Mouse (Mus musculus): ENCODE data around the gene C2.

The C2 gene

DNA sequence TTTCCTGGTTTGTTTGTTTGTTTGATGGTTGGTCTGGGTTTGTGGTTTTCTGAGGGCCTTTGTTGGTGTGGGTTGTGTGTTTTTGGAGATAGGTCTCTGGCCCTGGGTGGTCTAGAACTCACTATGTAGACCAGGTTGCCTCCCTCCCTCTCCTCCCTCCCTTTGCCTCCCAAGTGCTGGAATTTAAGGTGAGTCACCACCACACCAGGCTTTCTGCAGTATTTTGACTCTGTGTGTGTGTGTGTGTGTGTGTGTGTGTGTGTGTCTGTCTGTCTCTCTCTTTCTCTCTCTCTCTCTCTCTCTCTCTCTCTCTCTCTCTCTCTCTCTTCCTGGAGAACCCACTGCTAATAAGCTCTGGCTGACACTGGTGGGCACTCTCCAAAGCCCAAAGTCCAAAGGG, 16.9 kb downstream of the C2 start:
- no peak for DNase-seq (ENCODE audit: low spot score in 2 of 2)

DNA sequence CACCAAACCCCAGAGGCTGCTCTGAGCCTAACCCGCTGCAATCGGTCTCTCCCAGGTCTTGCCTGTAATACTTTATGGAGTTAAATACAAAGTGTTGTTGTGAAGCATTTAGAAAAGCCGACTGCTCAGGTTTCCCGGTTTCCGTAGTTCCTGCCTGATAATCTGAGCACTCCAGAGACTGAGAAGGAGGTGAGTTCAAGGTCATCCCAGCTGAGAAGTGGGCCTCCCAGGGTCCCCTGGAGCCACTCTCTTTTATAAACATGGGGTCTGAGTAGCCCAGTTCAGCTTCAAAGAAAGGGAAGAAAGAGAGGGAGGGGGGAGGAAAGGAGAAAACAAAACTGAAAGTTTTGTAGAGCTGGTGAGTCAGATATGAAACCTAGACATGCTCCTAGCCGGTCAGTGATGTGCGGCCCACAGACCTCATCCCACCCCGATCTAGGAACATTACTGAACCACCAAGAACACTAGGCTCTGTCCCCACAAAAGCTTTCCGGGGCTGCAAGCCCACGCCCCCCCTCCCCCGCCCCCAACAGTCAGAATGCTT, 18.7 kb downstream of the C2 start, which contains the start of gene Zbtb12:
TSS of gene Zbtb12 (plus strand) at position 148 of the 544 bp plus-strand sequence.
- no peak for DNase-seq (ENCODE audit: low spot score in 2 of 2)

GRCm38 (mm10) chr17:34874321-34874720, 23.7 kb downstream of the C2 start:
- no peak for DNase-seq (ENCODE audit: low spot score in 2 of 2)

GRCm38 (mm10) chr17:34865981-34866380, 32.1 kb downstream of the C2 start:
- DNase-seq (ENCODE audit: low spot score in 2 of 2), result no peak

DNA sequence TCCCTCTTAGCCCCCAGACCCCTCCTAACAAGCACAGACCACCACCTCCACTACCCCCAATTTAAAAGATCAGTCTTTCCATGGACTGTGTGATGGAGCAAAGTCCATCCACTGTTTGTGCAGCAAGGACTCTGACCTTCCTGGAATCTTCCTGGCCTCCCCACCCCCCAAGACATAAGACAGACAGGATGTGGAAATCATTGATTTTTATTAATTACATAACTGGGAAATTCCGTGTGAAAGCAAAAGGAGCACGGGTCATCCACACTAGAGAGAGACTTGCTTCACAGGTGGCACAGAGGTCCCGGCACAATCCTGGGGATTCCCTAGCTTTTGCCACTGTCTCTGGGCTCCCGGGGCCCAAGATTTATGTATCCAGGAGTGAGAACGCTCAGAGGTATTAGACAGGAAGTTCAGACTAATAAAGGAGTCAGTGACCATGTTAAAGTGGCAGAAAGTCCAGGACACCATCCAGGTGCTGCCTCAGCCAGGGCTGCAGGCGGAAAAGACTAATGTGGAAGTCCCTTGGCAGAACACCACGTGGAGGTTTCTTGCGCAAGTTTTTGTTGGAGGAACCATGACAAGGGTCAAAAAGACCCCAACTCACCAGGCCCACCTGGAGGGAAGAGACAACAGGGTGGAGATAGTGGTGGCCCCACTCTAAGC, 35.5 kb downstream of the C2 start, which contains the start of gene Cfb:
TSS of gene Cfb (minus strand) at position 103 of the 666 bp plus-strand sequence.
- no peak for DNase-seq (ENCODE audit: low spot score in 2 of 2)

GRCm38 (mm10) chr17:34861704-34862415, 36.2 kb downstream of the C2 start:
- DNase-seq (ENCODE audit: low spot score in 2 of 2), result no peak

DNA sequence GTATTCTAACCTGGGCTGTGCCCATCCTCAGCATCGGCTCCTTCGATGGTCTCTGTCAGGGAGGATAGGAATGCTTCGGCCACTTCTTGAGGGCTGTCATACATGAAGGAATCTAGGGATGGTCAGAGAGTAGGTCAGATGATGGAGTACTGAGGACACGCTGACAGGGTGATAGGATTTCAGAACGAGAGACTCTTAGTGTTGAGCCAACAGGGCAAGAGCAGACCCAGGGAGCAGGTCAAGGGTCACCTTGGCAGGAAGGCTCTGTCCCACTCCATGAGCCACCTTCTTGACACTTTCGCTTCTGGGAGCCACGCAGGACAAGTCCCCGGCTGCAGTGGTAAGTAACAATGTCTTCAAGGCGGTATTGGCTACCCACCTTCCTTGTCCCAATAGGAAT, 37.6 kb downstream of the C2 start:
- no peak for DNase-seq (ENCODE audit: low spot score in 2 of 2)

- no peak for DNase-seq (ENCODE audit: low spot score in 2 of 2)
Measured at GRCm38 (mm10) chr17:34858670-34859069, 39.4 kb downstream of the C2 start.

GRCm38 (mm10) chr17:34855825-34856224, 42.2 kb downstream of the C2 start:
- peak; percentile 42 to 59 for DNase-seq (ENCODE audit: low spot score in 2 of 2)

- DNase-seq (ENCODE audit: low spot score in 2 of 2), result no peak
Measured at GRCm38 (mm10) chr17:34854761-34855160, 43.3 kb downstream of the C2 start.

- no peak for DNase-seq (ENCODE audit: low spot score in 2 of 2)
Measured at GRCm38 (mm10) chr17:34853511-34853910, 44.6 kb downstream of the C2 start.

DNA sequence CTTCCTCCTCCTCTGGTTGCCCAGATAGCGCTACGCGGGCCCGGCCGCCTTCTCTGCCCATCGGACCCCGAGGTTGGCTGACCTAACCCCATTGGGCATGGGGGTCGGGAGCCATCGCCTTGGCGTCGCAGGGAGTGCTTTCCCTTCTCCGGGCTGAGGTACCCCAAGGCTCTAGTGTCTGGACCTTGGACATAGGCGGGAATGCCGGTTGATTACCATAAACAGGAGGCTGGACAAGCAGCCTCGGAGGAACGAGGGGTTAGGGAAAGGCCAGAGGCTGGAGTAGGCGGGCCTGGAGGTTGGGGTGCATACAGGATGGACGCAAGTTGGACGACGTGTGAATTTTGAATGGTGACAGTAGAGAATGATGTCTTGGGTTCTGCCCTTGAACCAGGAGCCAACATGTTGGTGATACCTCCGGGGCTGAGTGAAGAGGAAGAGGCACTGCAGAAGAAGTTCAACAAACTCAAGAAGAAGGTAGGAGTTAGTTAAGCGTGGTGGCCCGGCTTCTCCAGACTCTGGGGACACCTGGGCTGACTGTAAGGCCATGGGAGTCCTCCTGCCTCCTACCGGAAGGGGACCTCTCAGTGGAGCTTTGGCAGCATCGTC, 47.4 kb downstream of the C2 start:
- DNase-seq (ENCODE audit: low spot score in 2 of 2), result no peak

- DNase-seq (ENCODE audit: low spot score in 2 of 2), result peak; percentile 96 to 98
Measured at GRCm38 (mm10) chr17:34849722-34850516, 48.1 kb downstream of the C2 start, which contains the start of the genes Skiv2l and Nelfe. Gene Skiv2l, minus strand, starts transcription at chr17:34850210. Gene Nelfe, plus strand, starts transcription at chr17:34850391.

DNA sequence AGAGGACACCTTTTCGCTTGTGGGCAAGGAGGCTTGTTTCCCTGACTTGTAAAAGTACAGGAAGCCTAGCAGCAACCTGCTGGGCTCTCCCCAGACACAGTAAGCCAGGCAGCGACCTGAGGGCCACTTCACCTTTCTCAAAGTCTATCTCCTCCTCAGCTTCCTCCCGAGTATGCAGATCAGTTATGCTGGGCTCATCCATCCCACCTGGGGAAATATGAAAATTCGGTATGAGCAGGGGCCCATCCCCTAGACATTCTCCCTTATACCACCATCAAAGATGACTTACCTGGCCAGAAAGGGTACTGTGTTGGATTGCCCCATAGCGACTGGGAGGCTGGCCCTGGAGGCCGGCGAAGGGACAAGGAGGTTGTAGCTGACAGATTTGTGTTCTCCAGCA, 50.5 kb downstream of the C2 start:
- no peak for DNase-seq (ENCODE audit: low spot score in 2 of 2)

DNA sequence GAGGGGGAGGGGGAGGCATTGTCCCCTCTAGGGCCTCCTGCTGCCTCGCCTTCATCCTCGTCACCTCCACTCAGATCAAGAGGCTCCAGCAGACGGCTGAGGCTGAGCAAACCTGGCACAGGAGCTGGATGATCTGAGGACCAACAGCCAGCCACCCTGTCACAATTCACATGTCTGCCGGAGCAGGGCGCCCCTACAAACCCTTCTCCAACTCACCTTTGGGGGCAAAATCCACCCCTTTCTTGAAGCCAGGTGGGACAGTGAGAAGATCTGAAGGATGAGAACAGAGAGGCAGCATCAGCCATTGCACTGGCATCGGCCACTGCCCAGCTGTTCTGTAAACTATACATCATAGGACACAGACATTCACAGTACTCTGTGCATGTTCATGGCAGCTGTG, 50.9 kb downstream of the C2 start:
- no peak for DNase-seq (ENCODE audit: low spot score in 2 of 2)

DNA sequence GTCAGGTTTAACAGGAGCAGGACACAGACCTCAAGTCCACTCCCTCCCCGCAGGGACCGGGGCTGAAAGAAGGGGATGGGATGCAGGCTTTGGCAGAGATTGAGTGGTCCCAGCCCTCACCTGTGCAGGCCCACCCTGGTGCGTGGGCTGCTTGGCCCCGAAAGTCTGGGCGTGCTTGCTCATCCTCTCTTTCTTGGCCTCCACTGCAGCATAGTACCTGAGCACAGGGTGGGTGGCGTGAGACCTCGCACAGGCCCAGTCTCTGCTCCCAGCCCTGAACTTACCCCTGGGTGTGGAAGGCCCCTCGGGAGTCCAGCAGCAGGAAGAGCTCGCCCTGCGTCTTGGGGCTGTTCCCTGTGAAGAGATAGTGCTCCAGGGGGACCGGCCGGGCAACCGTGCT, 53.2 kb downstream of the C2 start:
- no peak for DNase-seq (ENCODE audit: low spot score in 2 of 2)

- DNase-seq (ENCODE audit: low spot score in 2 of 2), result no peak
Measured at GRCm38 (mm10) chr17:34840736-34841307, 57.2 kb downstream of the C2 start.

GRCm38 (mm10) chr17:34838785-34839184, 59.3 kb downstream of the C2 start:
- DNase-seq (ENCODE audit: low spot score in 2 of 2), result no peak

GRCm38 (mm10) chr17:34837464-34838324, 60.4 kb downstream of the C2 start:
- DNase-seq (ENCODE audit: low spot score in 2 of 2), result no peak

DNA sequence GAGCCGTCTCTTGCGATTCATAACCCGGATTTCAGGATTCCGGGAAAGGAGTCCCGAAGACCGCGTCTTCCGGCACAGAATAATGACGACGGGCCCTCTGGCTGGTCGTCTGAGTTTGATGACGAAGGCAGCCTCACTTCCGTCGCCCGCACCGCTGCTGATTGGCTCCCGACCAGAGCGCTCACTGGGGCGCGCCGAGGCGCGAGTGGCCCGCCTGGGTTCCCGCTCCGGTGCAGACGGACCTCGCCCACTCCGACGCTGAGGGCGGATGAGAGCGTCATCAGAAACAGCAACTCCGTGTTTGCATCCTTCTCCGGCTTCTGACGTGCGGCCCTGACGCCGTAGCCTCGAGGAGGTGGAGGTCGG, 61.2 kb downstream of the C2 start, which contains the start of the genes Stk19 and Dxo:
TSS of gene Stk19 (minus strand) at position 90 of the 366 bp plus-strand sequence.
TSS of gene Dxo (plus strand) at position 164 of the 366 bp plus-strand sequence.
- peak; percentile 92 to 95 for DNase-seq (ENCODE audit: low spot score in 2 of 2)
